Mouse (Mus musculus) MEL (cell line): ENCODE measurements around the gene Spats2. TPM values are rescaled to one million over a fixed set of nuclear protein-coding genes. Genes with fewer than 3 reads are reported as not detected.

ENCODE experiments used
- DNase-seq: peaks from one replicate; pipeline ENCODE4 v3.0.0; 2011; ENCODE audit warnings: low read depth, low spot score
- H3K27ac ChIP-seq: 2 replicates; pipeline ENCODE4 v1.5.1; 2012; ENCODE audit warnings: low read depth, mild to moderate bottlenecking, control low read depth, low read length, moderate library complexity; ENCODE audit not compliant: control insufficient read depth
- H3K27me3 ChIP-seq, 2 experiments: fragments of 150-350 bp in 1 of 2; sonication (generic) in 1 of 2; 2 replicates each; pipeline ENCODE4 v1.6.1; 2012; ENCODE audit warnings: low read length in 2 of 2, mild to moderate bottlenecking in 2 of 2, improper control_type of control experiment in 1 of 2, moderate library complexity in 1 of 2; ENCODE audit not compliant: insufficient read depth in 2 of 2, control insufficient read depth in 1 of 2
- H3K36me3 ChIP-seq, 2 experiments: 2 replicates each; pipeline ENCODE4 v1.6.1; 2012 to 2014; ENCODE audit warnings: low read length in 2 of 2, improper control_type of control experiment in 1 of 2, inconsistent platforms in 1 of 2, mild to moderate bottlenecking in 1 of 2; ENCODE audit not compliant: insufficient read depth in 2 of 2, control insufficient read depth in 1 of 2
- H3K4me1 ChIP-seq, 2 experiments: fragments of 150-350 bp in 1 of 2; sonication (generic) in 1 of 2; 2 replicates each; pipeline ENCODE4 v1.6.1; 2012; ENCODE audit warnings: low read length in 2 of 2, improper control_type of control experiment in 1 of 2, mild to moderate bottlenecking in 1 of 2; ENCODE audit not compliant: insufficient read depth in 2 of 2, control insufficient read depth in 1 of 2
- H3K4me3 ChIP-seq, 2 experiments: fragments of 150-350 bp in 1 of 2; sonication (generic) in 1 of 2; 2 replicates each; pipeline ENCODE4 v1.5.1; 2012; ENCODE audit warnings: low read depth in 2 of 2, low read length in 2 of 2, mild to moderate bottlenecking in 2 of 2, moderate library complexity in 2 of 2, control low read depth in 1 of 2, improper control_type of control experiment in 1 of 2; ENCODE audit not compliant: control insufficient read depth in 1 of 2, insufficient read depth in 1 of 2
- H3K79me2 ChIP-seq: 2 replicates; pipeline ENCODE4 v1.6.1; 2012; ENCODE audit warnings: mild to moderate bottlenecking, low read length, moderate library complexity; ENCODE audit not compliant: control insufficient read depth, poor library complexity, insufficient read depth
- H3K9ac ChIP-seq: 2 replicates; pipeline ENCODE4 v1.6.1; 2012; ENCODE audit warnings: low read depth, mild to moderate bottlenecking, control low read depth, low read length, moderate library complexity; ENCODE audit not compliant: control insufficient read depth, poor library complexity, severe bottlenecking
- H3K9me3 ChIP-seq: fragments of 150-350 bp; sonication (generic); replicated peaks from 2 replicates; pipeline ENCODE4 v1.6.1; 2012; ENCODE audit warnings: mild to moderate bottlenecking, low read length, improper control_type of control experiment, moderate library complexity; ENCODE audit not compliant: insufficient read depth
- CHD2 ChIP-seq: IDR thresholded peaks from 2 replicates; pipeline ENCODE4 v1.6.1; 2011; ENCODE audit warnings: low read length, improper control_type of control experiment
- CTCF ChIP-seq, 3 experiments: IDR thresholded peaks in 2 of 3; conservative IDR thresholded peaks in 1 of 3; 2 replicates each; pipeline ENCODE4 v1.5.1; 2011 to 2012; ENCODE audit warnings: low read length in 3 of 3, low read depth in 2 of 3, mild to moderate bottlenecking in 2 of 3, improper control_type of control experiment in 1 of 3, inconsistent platforms in 1 of 3, mixed read lengths in 1 of 3, moderate library complexity in 1 of 3; ENCODE audit not compliant: control insufficient read depth in 1 of 3, insufficient read depth in 1 of 3, poor library complexity in 1 of 3, severe bottlenecking in 1 of 3
- ELF1 ChIP-seq: IDR thresholded peaks from 2 replicates; pipeline ENCODE4 v1.6.1; 2014; ENCODE audit warnings: low read depth, mild to moderate bottlenecking, inconsistent platforms, low read length, improper control_type of control experiment, moderate library complexity
- GABPA ChIP-seq: IDR thresholded peaks from 2 replicates; pipeline ENCODE4 v1.6.1; 2012; ENCODE audit warnings: low read depth, mild to moderate bottlenecking, inconsistent platforms, low read length, improper control_type of control experiment, moderate library complexity
- KAT2A ChIP-seq: conservative IDR thresholded peaks from 2 replicates; pipeline ENCODE4 v1.6.1; 2012; ENCODE audit warnings: low read depth, low read length, improper control_type of control experiment, inconsistent platforms
- MAFK ChIP-seq: IDR thresholded peaks from 2 replicates; pipeline ENCODE4 v1.6.1; 2011; ENCODE audit warnings: low read depth, mild to moderate bottlenecking, low read length, improper control_type of control experiment, borderline replicate concordance
- MAX ChIP-seq: IDR thresholded peaks from 2 replicates; pipeline ENCODE4 v1.6.1; 2011; ENCODE audit warnings: low read length, improper control_type of control experiment
- MEF2A ChIP-seq: IDR thresholded peaks from 2 replicates; pipeline ENCODE4 v1.6.1; 2014; ENCODE audit warnings: low read depth, mild to moderate bottlenecking, inconsistent platforms, low read length, improper control_type of control experiment; ENCODE audit not compliant: poor library complexity, insufficient replicate concordance, severe bottlenecking; ENCODE audit errors: extremely low read depth
- MXI1 ChIP-seq: IDR thresholded peaks from 2 replicates; pipeline ENCODE4 v1.6.1; 2011; ENCODE audit warnings: mild to moderate bottlenecking, low read depth, low read length, improper control_type of control experiment
- MYB ChIP-seq: IDR thresholded peaks from 2 replicates; pipeline ENCODE4 v1.6.1; 2011; ENCODE audit warnings: mild to moderate bottlenecking, low read depth, low read length, improper control_type of control experiment
- NELFE ChIP-seq: IDR thresholded peaks from 2 replicates; pipeline ENCODE4 v1.6.1; 2011; ENCODE audit warnings: low read depth, low read length, improper control_type of control experiment
- NRF1 ChIP-seq: IDR thresholded peaks from 2 replicates; pipeline ENCODE4 v1.6.1; 2014; ENCODE audit warnings: low read depth, mild to moderate bottlenecking, inconsistent platforms, low read length, improper control_type of control experiment, moderate library complexity; ENCODE audit not compliant: poor library complexity, insufficient read depth, severe bottlenecking
- POLR2AphosphoS2 ChIP-seq: IDR thresholded peaks from 2 replicates; pipeline ENCODE4 v1.6.1; 2011; ENCODE audit warnings: low read length, improper control_type of control experiment
- RAD21 ChIP-seq: IDR thresholded peaks from 2 replicates; pipeline ENCODE4 v1.6.1; 2011; ENCODE audit warnings: mild to moderate bottlenecking, low read depth, low read length, improper control_type of control experiment
- SMC3 ChIP-seq: IDR thresholded peaks from 2 replicates; pipeline ENCODE4 v1.6.1; 2011; ENCODE audit warnings: low read depth, low read length, improper control_type of control experiment
- TAL1 ChIP-seq: IDR thresholded peaks from 2 replicates; pipeline ENCODE4 v1.6.1; 2012; ENCODE audit warnings: mild to moderate bottlenecking, inconsistent platforms, low read length, moderate library complexity, mixed read lengths
- USF2 ChIP-seq, 2 experiments: IDR thresholded peaks; 2 replicates each; pipeline ENCODE4 v1.6.1; 2011 to 2012; ENCODE audit warnings: improper control_type of control experiment in 2 of 2, low read length in 2 of 2, borderline replicate concordance in 1 of 2, inconsistent platforms in 1 of 2, low read depth in 1 of 2, mild to moderate bottlenecking in 1 of 2; ENCODE audit not compliant: insufficient read depth in 1 of 2
- ZC3H11A ChIP-seq: IDR thresholded peaks from 2 replicates; pipeline ENCODE4 v1.6.1; 2012; ENCODE audit warnings: low read depth, mild to moderate bottlenecking, inconsistent platforms, low read length, improper control_type of control experiment
- polyA plus RNA-seq, 2 experiments: library from polyadenylated mRNA; stranded (reverse) in 1 of 2; unstranded in 1 of 2; fragments of >175 nt in 1 of 2; fragments of >200 nt in 1 of 2; gene quantifications; 2 replicates each; pipeline versions ENCODE4 v1.2.1 to v1.2.4; 2012; ENCODE audit warnings: low replicate concordance in 2 of 2, low read depth in 1 of 2; ENCODE audit not compliant: insufficient read length in 2 of 2, insufficient read depth in 1 of 2, missing spikeins in 1 of 2
- total RNA-seq: library from RNA; depleted of rRNA; stranded (reverse); fragments of 300-350 nt; gene quantifications from 2 replicates; pipeline ENCODE4 v1.2.3, GENCODE M21; 2012

Spats2 gene
- total and polyA plus RNA-seq, 3 experiments = 8.2 to 24.5 TPM; not detected in 1

- no peaks in the 10 kb centered on the region for H3K79me2 ChIP-seq
- H3K27me3 ChIP-seq = no peaks in the 10 kb centered on the region
- no peak overlapping the region for H3K27ac ChIP-seq
- H3K4me3 ChIP-seq = no peak overlapping the region
- H3K9ac ChIP-seq = no peak overlapping the region
- no peaks in the 10 kb centered on the region for H3K9me3 ChIP-seq
- DNase-seq = peak; percentile 70
- no peaks in the 10 kb centered on the region for H3K36me3 ChIP-seq
- TF ChIP-seq SMC3 (peak; percentile 87), KAT2A (no peak), MXI1 (0 out of 2 replicates have a peak, but pooled peaks have one; percentile 18), NRF1 (no peak), RAD21 (peak; percentile 51), MAX (no peak), POLR2AphosphoS2 (no peak), TAL1 (no peak), ZC3H11A (peak; percentile 34; the same call in 1 of the 2 replicates), MYB (no peak), MEF2A (no peak), GABPA (no peak), NELFE (no peak), CTCF (IDR thresholded peaks at IDR 0.05 in 2 of 3, conservative IDR thresholded peaks at IDR 0.05 in 1 of 3; ENCODE audit: control insufficient read depth in 1 of 3, insufficient read depth in 1 of 3, low read depth in 2 of 3, low read length in 3 of 3, poor library complexity in 1 of 3, severe bottlenecking in 1 of 3) (peak; percentile 85 to 88 (median 86)), ELF1 (no peak), CHD2 (no peak), USF2 (IDR thresholded peaks at IDR 0.05; ENCODE audit: borderline replicate concordance in 1 of 2, insufficient read depth in 1 of 2, low read depth in 1 of 2, low read length in 2 of 2) (no peak)
- no peaks in the 10 kb centered on the region for H3K4me1 ChIP-seq
Measured at GRCm38 (mm10) chr15:99139669-99140068, 14.0 kb downstream of the Spats2 start.

- Histone ChIP-seq H3K36me3 (peaks cover 0 to 4% of the 10 kb centered on the region in 2 experiments; a peak in 1 of 4 replicates), H3K79me2 (no peaks in the 10 kb centered on the region), H3K4me1 (no peaks in the 10 kb centered on the region), H3K9ac (no peak overlapping the region), H3K27me3 (no peaks in the 10 kb centered on the region; a peak in 1 of 4 replicates), H3K27ac (no peak overlapping the region), H3K9me3 (0 out of 2 replicates have a peak, but pooled peaks cover 2% of the 10 kb centered on the region), H3K4me3 (no peak overlapping the region)
- TF ChIP-seq MAFK = no peak
- DNase-seq = no peak
Measured at GRCm38 (mm10) chr15:99150516-99150915, 24.8 kb downstream of the Spats2 start.
